Mouse (Mus musculus): ENCODE results near the gene Zfp65. TPM values are rescaled to one million over a fixed set of nuclear protein-coding genes. Genes with fewer than 3 reads are reported as not detected.

Zfp65 gene
- total RNA-seq, 2 experiments from 2014 or later = 3.8 to 4.8 TPM

Other genes starting within 250 kb of the Zfp65 start
- 1 to 10 TPM; 6.5 to 8.4 TPM for gene Zfp874b, start 244.9 kb downstream of the Zfp65 start, total RNA-seq (2021)
- 1 to 10 TPM; 3.6 to 3.7 TPM for gene Zfp58, start 228.6 kb downstream of the Zfp65 start, total RNA-seq (2021)
- gene Gm26965, start 203.0 kb downstream of the Zfp65 start, total RNA-seq (2021) = under 1 TPM in 1 of 2 experiments, not detected in 1; 0.23 TPM
- 1 to 10 TPM; 5.1 to 5.8 TPM for gene Zfp87, start 203.0 kb downstream of the Zfp65 start, total RNA-seq (2021)
- 1 to 10 TPM; 2.1 to 2.6 TPM for gene Zfp748, start 175.3 kb downstream of the Zfp65 start, total RNA-seq (2021)
- gene Zfp729b, start 119.5 kb downstream of the Zfp65 start, total RNA-seq (2021) = 1 to 10 TPM; 2.4 to 2.8 TPM
- gene Gm49345, start 91.4 kb downstream of the Zfp65 start, total RNA-seq (2021) = 1 to 10 TPM in 1 of 2 experiments, under 1 TPM in 1; 0.72 to 1.2 TPM
- gene Zfp729a, start 91.4 kb downstream of the Zfp65 start, total RNA-seq (2021) = 1 to 10 TPM; 2.5 to 2.6 TPM
- gene Zfp738, start 42.1 kb downstream of the Zfp65 start, total RNA-seq (2021) = 1 to 10 TPM; 3.6 to 3.9 TPM
- gene Zfp85, start 26.1 kb upstream of the Zfp65 start, total RNA-seq (2021) = 1 to 10 TPM; 1.4 to 1.9 TPM
- gene Zfp493, start 50.5 kb upstream of the Zfp65 start, total RNA-seq (2021) = 1 to 10 TPM; 1.5 to 2.1 TPM
- 1 to 10 TPM in 1 of 2 experiments, under 1 TPM in 1; 0.93 to 1.9 TPM for gene Zfp273, start 84.6 kb upstream of the Zfp65 start, total RNA-seq (2021)
- gene Gm10037, start 101.9 kb upstream of the Zfp65 start, total RNA-seq (2021) = under 1 TPM in 1 of 2 experiments, not detected in 1; 0.43 TPM
- not detected for gene BC048507, start 134.2 kb upstream of the Zfp65 start, total RNA-seq (2021)